Mouse (Mus musculus) induced T-regulatory cell, adult 2 months (primary cell): ENCODE results near the gene Igfbp1.
"Not testable (repeated sequence)": the region's sequence is repeated elsewhere in the genome, so short reads cannot be mapped to it uniquely, and the experiment has no call there.

Experiments used
- DNase-seq: peaks from one replicate; pipeline ENCODE4 v3.0.0-alpha.2; 2012; ENCODE audit warnings: low read depth

Gene Igfbp1

GRCm38 (mm10) chr11:7195312-7195685 is 2.3 kb upstream of the Igfbp1 start:
- DNase-seq = no peak

GRCm38 (mm10) chr11:7198006-7198405 is 424 bp downstream of the Igfbp1 start:
- no peak for DNase-seq

- DNase-seq = no peak
These were observed 1.1 kb downstream of the Igfbp1 start for GRCm38 (mm10) chr11:7198481-7199256.

- DNase-seq = peak; percentile 65
These were observed 2.3 kb downstream of the Igfbp1 start for GRCm38 (mm10) chr11:7199736-7200392.

GRCm38 (mm10) chr11:7200393-7200783 is 2.8 kb downstream of the Igfbp1 start:
- DNase-seq = no peak

GRCm38 (mm10) chr11:7202206-7202605 is 4.6 kb downstream of the Igfbp1 start:
- no peak for DNase-seq

GRCm38 (mm10) chr11:7203846-7204245 is 6.3 kb downstream of the Igfbp1 start:
- DNase-seq = no peak

- DNase-seq = peak; percentile 32
These were observed 12.8 kb downstream of the Igfbp1 start for GRCm38 (mm10) chr11:7210343-7210742.

- no peak for DNase-seq
These were observed 13.6 kb downstream of the Igfbp1 start for GRCm38 (mm10) chr11:7211211-7211610.

- no peak for DNase-seq
These were observed 14.7 kb downstream of the Igfbp1 start for GRCm38 (mm10) chr11:7212126-7212798.

GRCm38 (mm10) chr11:7213161-7213500 is 15.5 kb downstream of the Igfbp1 start:
- no peak for DNase-seq

GRCm38 (mm10) chr11:7213501-7214341 is 16.1 kb downstream of the Igfbp1 start, which contains the start of gene Igfbp3:
Igfbp3 (minus strand) TSS chr11:7213923.
- DNase-seq = no peak

- DNase-seq = no peak
These were observed 16.7 kb downstream of the Igfbp1 start for GRCm38 (mm10) chr11:7214342-7214660.

- DNase-seq = no peak
These were observed 17.2 kb downstream of the Igfbp1 start for GRCm38 (mm10) chr11:7214761-7215160.

- peak; percentile 6 for DNase-seq
These were observed 18.1 kb downstream of the Igfbp1 start for GRCm38 (mm10) chr11:7215703-7216102.

GRCm38 (mm10) chr11:7221826-7222225 is 24.2 kb downstream of the Igfbp1 start:
- DNase-seq = not testable (repeated sequence)

GRCm38 (mm10) chr11:7226200-7226599 is 28.6 kb downstream of the Igfbp1 start:
- DNase-seq = no peak

- DNase-seq = no peak
These were observed 29.4 kb downstream of the Igfbp1 start for GRCm38 (mm10) chr11:7226810-7227550.

- DNase-seq = no peak
These were observed 30.5 kb downstream of the Igfbp1 start for GRCm38 (mm10) chr11:7228107-7228506.

- DNase-seq = no peak
These were observed 32.4 kb downstream of the Igfbp1 start for GRCm38 (mm10) chr11:7230000-7230399.

- DNase-seq = no peak
These were observed 34.4 kb downstream of the Igfbp1 start for GRCm38 (mm10) chr11:7231958-7232357.

- DNase-seq = no peak
These were observed 35.8 kb downstream of the Igfbp1 start for GRCm38 (mm10) chr11:7233333-7233732.
